Mouse (Mus musculus) lung, adult 2 months (tissue): ENCODE measurements around the gene Lrba.

Source experiments
- CTCF ChIP-seq: fragments of 200-500 bp; IDR thresholded peaks from 2 replicates; pipeline ENCODE4 v1.5.1; 2011; ENCODE audit warnings: mild to moderate bottlenecking, low read length, control low read depth; ENCODE audit not compliant: insufficient read depth
- POLR2A ChIP-seq: fragments of 200-500 bp; IDR thresholded peaks from 2 replicates; pipeline ENCODE4 v1.6.1; 2011; ENCODE audit warnings: low read depth, mild to moderate bottlenecking, control low read depth, low read length, borderline replicate concordance; ENCODE audit errors: extremely low read depth

GRCm38 (mm10) chr3:86385047-86385446 lies 160.6 kb downstream of the Lrba start:
- TF ChIP-seq CTCF (no peak), POLR2A (no peak)
